Mouse (Mus musculus) liver, postnatal 0 days (tissue): ENCODE results near the gene Relt.

Experiments used
- CTCF ChIP-seq: sonication (generic); IDR thresholded peaks from 2 replicates; pipeline ENCODE4 v1.5.1; 2016; ENCODE audit warnings: antibody characterized with exemption, low read depth
- EP300 ChIP-seq: IDR thresholded peaks from 2 replicates; pipeline ENCODE4 v1.6.1; 2016; ENCODE audit warnings: antibody characterized with exemption, low read depth, mild to moderate bottlenecking

DNA sequence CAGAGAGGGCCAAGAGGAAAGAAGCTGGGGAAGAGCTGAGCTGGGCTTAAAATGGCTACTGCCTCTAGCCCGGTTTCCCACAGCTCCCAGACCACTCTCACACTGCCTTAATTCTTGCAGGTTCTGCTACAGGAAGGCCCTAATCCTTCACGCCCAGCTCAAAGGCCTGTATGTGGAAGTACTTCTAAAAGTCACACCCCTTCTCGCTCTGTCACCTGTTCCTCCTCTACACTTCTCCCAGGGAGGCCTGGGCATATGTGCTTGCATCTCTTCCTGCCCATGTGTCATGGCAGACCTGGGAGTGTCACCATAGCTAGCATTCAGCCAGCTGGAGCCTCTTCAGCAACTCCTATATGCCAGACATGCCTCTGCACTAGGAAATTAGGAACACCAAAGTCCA lies 9.8 kb downstream of the Relt start:
- TF ChIP-seq CTCF = no peak
- no peak for TF ChIP-seq EP300
